Mouse (Mus musculus) hindbrain, embryonic 11.5 days (tissue): ENCODE results near the gene Cyp2r1. TPM values are rescaled to one million over a fixed set of nuclear protein-coding genes. Genes with fewer than 3 reads are reported as not detected.
"Not testable (repeated sequence)": the region's sequence is repeated elsewhere in the genome, so short reads cannot be mapped to it uniquely, and the experiment has no call there.

Experiments
- ATAC-seq: fragments of 200-750 bp; cut with Nextera tagmentation; 2 replicates; pipeline ENCODE4 v1.8.0; 2017; ENCODE audit warnings: mild to moderate bottlenecking, moderate TSS enrichment, moderate library complexity; ENCODE audit not compliant: low FRiP score
- DNase-seq: peaks from one replicate; pipeline ENCODE4 v3.0.0-alpha.2; 2015; ENCODE audit warnings: low spot score
- H3K27ac ChIP-seq: fragments of 300-500 bp; sonication (generic); 2 replicates; pipeline ENCODE4 v1.5.1; 2014; ENCODE audit warnings: mild to moderate bottlenecking, low read depth, low read length
- H3K27me3 ChIP-seq: fragments of 300-500 bp; sonication (generic); 2 replicates; pipeline ENCODE4 v1.6.1; 2014; ENCODE audit warnings: mild to moderate bottlenecking, low read length, moderate library complexity, mixed read lengths; ENCODE audit not compliant: control insufficient read depth, insufficient read depth
- H3K36me3 ChIP-seq: fragments of 300-500 bp; sonication (generic); 2 replicates; pipeline ENCODE4 v1.6.1; 2014; ENCODE audit warnings: mild to moderate bottlenecking, low read length, moderate library complexity, mixed read lengths; ENCODE audit not compliant: control insufficient read depth, insufficient read depth
- H3K4me1 ChIP-seq: fragments of 300-500 bp; sonication (generic); replicated peaks from 2 replicates; pipeline ENCODE4 v1.6.1; 2014; ENCODE audit warnings: low read length, mixed read lengths; ENCODE audit not compliant: control insufficient read depth, insufficient read depth
- H3K4me2 ChIP-seq: fragments of 300-500 bp; sonication (generic); replicated peaks from 2 replicates; pipeline ENCODE4 v1.6.1; 2014; ENCODE audit warnings: mild to moderate bottlenecking, low read depth, low read length
- H3K4me3 ChIP-seq: fragments of 300-500 bp; sonication (generic); 2 replicates; pipeline ENCODE4 v1.5.1; 2014; ENCODE audit warnings: low read depth, low read length
- H3K9ac ChIP-seq: fragments of 300-500 bp; sonication (generic); 2 replicates; pipeline ENCODE4 v1.6.1; 2014; ENCODE audit warnings: low read depth, low read length
- H3K9me3 ChIP-seq: fragments of 300-500 bp; sonication (generic); 2 replicates; pipeline ENCODE4 v1.6.1; 2016; ENCODE audit warnings: low read length; ENCODE audit not compliant: control insufficient read depth
- WGBS: fragments of 180-500 bp; shearing (Covaris S2); extraction: QIAGEN DNeasy Blood & Tissue Kit; methylation state at CpG from one replicate; pipeline ENCODE4 v1.1.7; 2014; 5-methylcytosine and 5-hydroxymethylcytosine counted together
- polyA plus RNA-seq: library from polyadenylated mRNA; unstranded; fragments of >200 nt; fragmentation: Nextera tagmentation; extraction: Ambion mirVana; gene quantifications from 2 replicates; pipeline ENCODE4 v1.2.1, GENCODE M21; 2014

Gene Cyp2r1
- polyA plus RNA-seq = 0.91 and 2.4 TPM in 2 replicates

DNA sequence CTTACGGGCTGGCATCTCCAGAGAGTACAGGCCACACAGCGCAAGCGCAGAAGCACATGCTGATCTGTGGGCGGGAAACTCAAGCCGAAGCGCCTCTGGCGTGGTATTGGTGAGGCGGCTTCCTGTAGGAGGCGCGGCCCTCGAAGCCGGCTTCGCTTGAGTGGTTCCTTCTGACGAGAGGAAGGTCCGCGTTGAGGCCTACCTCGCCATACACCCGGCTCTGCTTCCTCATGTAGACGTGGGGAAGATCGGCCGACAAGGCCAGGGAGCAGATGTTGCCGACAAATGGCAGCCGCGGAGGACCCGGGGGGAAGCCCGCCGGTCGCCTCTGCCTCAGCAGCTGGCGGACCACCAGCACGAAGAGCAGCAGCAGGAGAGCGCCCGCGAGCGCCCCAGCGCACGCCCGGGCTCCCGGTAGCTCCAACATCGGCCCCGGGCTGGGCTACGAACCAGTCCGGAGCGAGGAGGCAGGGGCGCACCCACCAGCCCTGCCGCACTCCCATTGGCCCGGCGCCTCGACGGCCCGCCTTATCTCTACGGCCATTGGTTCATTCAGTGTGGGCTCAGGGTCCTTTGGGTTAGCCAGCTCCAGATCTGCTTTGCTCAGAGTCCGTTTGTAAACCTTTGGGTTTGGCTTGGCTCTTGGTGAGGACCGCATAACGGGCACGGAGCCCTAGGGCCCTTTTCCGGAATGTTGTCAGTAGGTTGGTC lies at the start of gene Cyp2r1:
Cyp2r1 (minus strand) TSS at position 442 of the 711 bp plus-strand sequence.
- peak; percentile 100 for ATAC-seq
- Histone ChIP-seq H3K4me1 (no peaks in the 10 kb centered on the region), H3K9me3 (no peaks in the 10 kb centered on the region), H3K4me3 (peak within 1 kb of the TSS; percentile 46), H3K27me3 (no peaks in the 10 kb centered on the region), H3K36me3 (no peaks in the 10 kb centered on the region), H3K9ac (peak within 1 kb of the TSS; percentile 61), H3K4me2 (peak within 1 kb of the TSS; percentile 72), H3K27ac (peak within 1 kb of the TSS; percentile 64)
- peak; percentile 88 for DNase-seq
- WGBS = 3% methylated on average over 55 of the region's 56 CpGs

DNA sequence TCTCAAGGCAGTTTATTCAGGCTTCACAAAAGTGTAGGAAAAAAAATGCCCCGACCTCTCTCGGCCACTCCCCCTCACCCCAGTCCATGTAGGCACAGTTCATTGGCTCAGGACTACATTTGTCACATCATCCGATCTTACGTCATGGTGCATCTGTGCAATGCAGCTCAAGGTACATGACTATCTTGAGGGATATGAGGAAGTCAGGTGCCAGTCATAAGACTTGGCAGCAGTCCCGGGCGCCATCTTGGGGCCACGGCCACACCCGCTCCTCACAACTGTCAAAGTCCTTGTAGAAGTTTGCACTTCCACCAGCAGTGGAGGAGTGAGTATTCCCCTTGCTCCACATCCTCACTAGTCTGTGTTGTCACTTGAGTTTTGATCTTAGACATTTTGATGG lies 31.6 kb upstream of the Cyp2r1 start:
- WGBS = 96% methylated on average over 8 of the region's 8 CpGs

DNA sequence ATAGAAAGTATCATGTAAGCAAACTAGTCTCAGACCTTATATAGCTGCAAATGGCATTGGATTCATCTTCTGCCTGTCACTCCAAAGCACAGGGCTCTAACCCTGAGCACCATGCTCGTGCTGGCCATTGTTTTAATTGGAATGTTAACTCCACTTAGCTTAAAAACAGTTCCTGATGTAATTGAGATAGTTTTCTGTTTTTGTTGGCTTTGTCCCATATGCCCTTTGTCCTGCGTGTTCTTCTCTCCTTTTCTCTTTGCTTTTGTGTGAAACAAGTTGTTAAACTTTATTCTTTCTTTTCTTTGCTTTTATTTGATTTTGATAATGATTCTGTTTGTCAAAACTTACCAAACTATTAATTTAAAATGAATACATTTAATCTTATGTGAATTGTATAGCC lies 19.7 kb upstream of the Cyp2r1 start:
- H3K36me3 ChIP-seq = no peaks in the 10 kb centered on the region
- ATAC-seq = no peak
- H3K4me2 ChIP-seq = no peak overlapping the region
- DNase-seq = no peak
- no peak overlapping the region for H3K9ac ChIP-seq
- no peaks in the 10 kb centered on the region for H3K9me3 ChIP-seq
- H3K27me3 ChIP-seq = no peaks in the 10 kb centered on the region
- WGBS = 55% methylated on average over 2 of the region's 2 CpGs
- no peak overlapping the region for H3K27ac ChIP-seq
- H3K4me3 ChIP-seq = no peak overlapping the region
- H3K4me1 ChIP-seq = no peaks in the 10 kb centered on the region

More for the DNA sequence above, 31.6 kb upstream of the Cyp2r1 start:
- not testable (repeated sequence) for H3K27me3 ChIP-seq, DNase-seq, H3K27ac ChIP-seq, H3K4me1 ChIP-seq, H3K9me3 ChIP-seq, H3K36me3 ChIP-seq, ATAC-seq, H3K4me3 ChIP-seq, H3K4me2 ChIP-seq, H3K9ac ChIP-seq

DNA sequence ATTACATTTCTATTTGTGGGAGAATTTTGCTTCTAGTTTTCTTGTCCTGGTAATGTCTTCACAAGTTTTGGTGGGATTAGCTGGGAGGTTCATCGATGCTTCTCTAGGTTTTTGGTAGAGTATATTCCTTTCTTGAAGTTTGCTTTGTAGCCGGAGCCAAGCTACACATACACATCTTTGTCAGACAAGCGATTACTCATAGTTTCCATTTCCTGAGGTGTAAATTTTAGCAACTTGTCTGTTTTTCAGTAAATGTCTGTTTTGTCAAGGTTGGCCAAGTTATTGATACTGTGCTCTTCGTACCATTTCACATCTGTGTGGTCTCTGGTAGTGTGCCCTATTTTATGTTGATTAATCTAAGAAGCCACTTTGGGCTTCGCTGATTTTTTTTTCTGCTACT lies 18.4 kb upstream of the Cyp2r1 start:
- H3K27me3 ChIP-seq = no peaks in the 10 kb centered on the region
- no peak for ATAC-seq
- no peak for DNase-seq
- no peak overlapping the region for H3K4me2 ChIP-seq
- no peaks in the 10 kb centered on the region for H3K36me3 ChIP-seq
- H3K27ac ChIP-seq = no peak overlapping the region
- 85% methylated on average over 5 of the region's 5 CpGs for WGBS
- H3K9ac ChIP-seq = no peak overlapping the region
- H3K4me3 ChIP-seq = no peak overlapping the region
- H3K9me3 ChIP-seq = no peaks in the 10 kb centered on the region
- no peaks in the 10 kb centered on the region for H3K4me1 ChIP-seq

DNA sequence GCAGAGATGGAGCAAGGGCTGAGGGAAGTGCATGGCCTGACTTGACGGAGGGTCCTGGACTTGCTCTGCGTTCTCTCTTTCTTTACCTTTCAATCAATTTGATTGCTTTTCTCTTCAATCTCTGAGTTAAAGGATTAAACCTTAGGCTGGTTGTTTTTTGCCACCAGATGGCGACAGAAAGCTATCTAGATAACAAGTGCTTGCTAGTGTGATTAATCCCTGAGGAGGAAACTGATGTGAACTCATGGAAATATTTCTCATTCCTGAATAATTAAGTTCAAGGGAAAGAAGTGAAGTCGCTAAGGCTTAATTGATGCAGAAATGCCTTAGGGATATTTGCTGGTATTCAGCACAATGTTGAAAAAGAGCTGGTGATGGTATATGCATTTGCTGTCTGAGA lies 17.7 kb upstream of the Cyp2r1 start:
- ATAC-seq = no peak
- no peaks in the 10 kb centered on the region for H3K4me1 ChIP-seq
- 3% methylated on average over 4 of the region's 4 CpGs for WGBS

DNA sequence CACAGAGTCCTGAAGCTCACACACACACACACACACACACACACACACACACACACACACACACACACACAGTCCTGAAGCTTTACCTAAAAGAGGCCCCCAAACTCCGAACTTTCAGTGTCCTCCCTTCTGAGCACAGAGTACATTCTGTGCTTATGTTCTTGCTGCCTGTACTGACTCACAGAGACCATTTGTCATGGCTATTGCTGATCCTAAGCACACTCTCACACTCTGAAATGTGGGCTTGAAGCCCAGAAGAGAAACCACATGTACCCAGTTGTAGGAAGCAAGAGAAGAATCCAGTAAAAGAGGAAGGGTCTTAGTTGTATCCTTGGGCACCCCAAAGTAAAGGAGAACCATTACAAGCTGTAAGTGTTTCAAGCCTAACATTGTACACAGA lies 14.9 kb upstream of the Cyp2r1 start:
- Histone ChIP-seq H3K36me3 (no peaks in the 10 kb centered on the region), H3K9me3 (no peaks in the 10 kb centered on the region), H3K27me3 (no peaks in the 10 kb centered on the region), H3K9ac (no peak overlapping the region), H3K4me2 (no peak overlapping the region), H3K4me1 (no peaks in the 10 kb centered on the region), H3K4me3 (no peak overlapping the region), H3K27ac (no peak overlapping the region)
- DNase-seq (no peak), ATAC-seq (no peak)
- WGBS = 79% methylated on average over 1 of the region's 1 CpGs

More for the DNA sequence above, 17.7 kb upstream of the Cyp2r1 start:
- H3K27ac ChIP-seq = no peak overlapping the region
- no peaks in the 10 kb centered on the region for H3K27me3 ChIP-seq
- H3K9ac ChIP-seq = no peak overlapping the region
- H3K9me3 ChIP-seq = no peaks in the 10 kb centered on the region
- H3K36me3 ChIP-seq = no peaks in the 10 kb centered on the region
- H3K4me2 ChIP-seq = no peak overlapping the region
- H3K4me3 ChIP-seq = no peak overlapping the region
- DNase-seq = peak; percentile 76

DNA sequence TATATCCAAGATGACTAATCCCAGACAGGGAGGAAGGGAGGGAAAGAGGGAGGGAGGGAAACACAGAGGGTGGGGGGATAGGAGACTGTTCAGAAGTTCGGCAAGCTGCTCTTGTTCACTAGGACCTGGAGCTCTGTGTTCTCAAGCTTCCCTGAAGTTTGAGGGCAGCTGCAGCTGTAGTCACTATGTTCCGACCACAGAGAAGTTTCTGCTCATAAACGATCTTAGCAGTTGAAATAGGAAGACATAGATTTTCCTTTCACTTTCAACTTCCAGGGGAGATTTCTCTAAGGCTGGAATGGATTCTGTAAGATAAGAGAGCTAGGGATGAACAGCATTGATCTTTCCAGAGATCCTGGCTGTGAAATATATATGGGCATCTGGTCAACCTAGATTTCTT lies 14.2 kb upstream of the Cyp2r1 start:
- DNase-seq (no peak), ATAC-seq (no peak)
- Histone ChIP-seq H3K4me1 (no peaks in the 10 kb centered on the region), H3K36me3 (no peaks in the 10 kb centered on the region), H3K27ac (no peak overlapping the region), H3K4me2 (no peak overlapping the region), H3K27me3 (no peaks in the 10 kb centered on the region), H3K9me3 (no peaks in the 10 kb centered on the region), H3K4me3 (no peak overlapping the region), H3K9ac (no peak overlapping the region)
- 75% methylated on average over 3 of the region's 3 CpGs for WGBS

DNA sequence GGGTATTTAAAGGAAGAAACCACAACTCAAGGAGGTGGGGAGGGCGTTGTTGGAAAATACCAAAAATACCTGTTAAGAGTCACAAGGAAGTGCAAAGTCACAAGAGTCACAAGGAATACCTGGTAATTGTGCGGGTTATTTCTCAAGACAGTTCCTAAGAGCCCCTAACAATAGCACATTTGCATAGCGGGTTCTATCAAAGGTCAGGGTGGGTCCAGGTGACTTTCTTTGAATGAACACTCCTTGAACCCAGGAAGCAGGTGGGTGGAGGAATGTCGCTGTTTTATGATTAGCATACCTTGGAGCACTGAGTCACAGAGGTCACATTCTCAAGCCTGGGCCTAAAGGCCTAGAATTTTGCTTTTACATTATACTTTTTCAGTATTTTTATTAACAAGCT lies 11.1 kb upstream of the Cyp2r1 start:
- H3K4me3 ChIP-seq, H3K9me3 ChIP-seq, DNase-seq, H3K27ac ChIP-seq, H3K4me1 ChIP-seq, H3K36me3 ChIP-seq, H3K27me3 ChIP-seq, H3K9ac ChIP-seq, H3K4me2 ChIP-seq, ATAC-seq: not testable (repeated sequence)
- WGBS = 83% methylated on average over 4 of the region's 4 CpGs

DNA sequence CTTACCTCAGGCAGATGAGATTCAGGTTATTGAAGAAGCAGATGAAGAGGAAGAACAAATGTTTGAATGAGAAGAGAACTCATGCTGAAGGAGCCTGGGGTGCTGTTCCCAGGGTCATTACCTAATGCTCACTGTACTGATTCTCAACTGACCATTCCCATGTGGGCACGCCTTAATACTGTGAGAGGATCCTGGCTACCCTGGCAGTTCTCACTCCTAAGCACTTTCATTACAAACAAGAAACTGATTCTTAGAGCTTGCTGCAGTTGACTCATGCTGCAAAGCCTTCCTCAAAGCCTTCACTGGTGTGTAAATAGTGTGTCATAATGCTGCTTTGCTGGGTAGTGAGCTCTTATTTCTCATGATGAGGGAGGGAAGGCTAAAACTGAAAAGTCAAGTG lies 26.6 kb downstream of the Cyp2r1 start:
- ATAC-seq (no peak), DNase-seq (no peak)
- H3K27me3 ChIP-seq = no peaks in the 10 kb centered on the region
- H3K36me3 ChIP-seq = no peaks in the 10 kb centered on the region
- no peak overlapping the region for H3K27ac ChIP-seq
- no peak overlapping the region for H3K4me3 ChIP-seq
- H3K4me1 ChIP-seq = no peaks in the 10 kb centered on the region
- 95% methylated on average over 1 of the region's 1 CpGs for WGBS
- H3K9ac ChIP-seq = no peak overlapping the region
- H3K4me2 ChIP-seq = no peak overlapping the region
- H3K9me3 ChIP-seq = no peaks in the 10 kb centered on the region
